ENCODE assay signal across 23 mouse cellular contexts in the genomic region with DNA sequence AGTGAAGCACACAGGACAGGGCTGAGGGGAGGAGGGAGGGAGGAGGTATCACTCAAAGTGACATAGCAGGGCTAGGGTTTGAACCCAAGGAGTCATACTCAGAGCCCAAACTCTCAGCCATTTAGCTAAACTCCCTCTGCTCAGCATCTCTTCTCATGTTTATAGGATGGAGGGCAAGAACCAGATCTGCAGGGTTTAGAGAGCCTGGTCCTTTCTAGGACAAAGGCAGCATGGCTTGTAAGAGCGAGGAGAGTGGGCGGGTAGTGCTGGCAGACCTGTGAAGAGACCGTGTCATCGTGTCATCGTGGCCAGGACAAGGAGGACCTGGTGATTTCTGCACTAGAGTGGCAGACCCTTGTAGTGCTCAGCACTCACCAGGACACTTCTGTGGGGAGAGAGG.
DNase-seq lines count a peak whose midpoint lies in the region; ATAC-seq and TF ChIP-seq lines count a peak whose summit lies in the region.
"Had no signal": no experiment of that assay in that cellular context is flagged by ENCODE, and none has a peak within 500 bp of the region (broad histone marks: within the 10 kb centered on the region; RNA-seq: fewer than 3 reads in every experiment).

No protein-coding gene starts in this region.

- intact Hi-C loops in heart, postnatal 14 days (cut with DNase I), result no loop called here

- no peaks in the 10 kb centered on the region for H3K36me3 ChIP-seq in heart, embryonic 15.5 days
- H3K36me3 ChIP-seq in heart, embryonic 10.5 days, result no peaks in the 10 kb centered on the region
- H3K36me3 ChIP-seq in heart, postnatal 0 days (replicated peaks; ENCODE audit: control insufficient read depth, insufficient read depth, low read length), result no peaks in the 10 kb centered on the region
- H3K36me3 ChIP-seq in small intestine, adult 2 months (ENCODE audit: control insufficient read depth, insufficient read depth, low read length), result peaks cover 4% of the 10 kb centered on the region
- H3K36me3 ChIP-seq: embryonic facial prominence, embryonic 13.5 days; embryonic facial prominence, embryonic 15.5 days; forebrain, embryonic 10.5 days; forebrain, embryonic 12.5 days had no signal

- 64% methylated on average over 5 of the region's 5 CpGs for WGBS in heart, embryonic 15.5 days
- 63% methylated on average over 5 of the region's 5 CpGs for WGBS in heart, embryonic 10.5 days
- 54% methylated on average over 5 of the region's 5 CpGs for WGBS in heart, postnatal 0 days
- 93% methylated on average over 5 of the region's 5 CpGs for WGBS in small intestine, adult 2 months

- no peak for DNase-seq in heart, embryonic 10.5 days (ENCODE audit: low spot score)
- peak; percentile 28 for DNase-seq in heart, postnatal 0 days (ENCODE audit: low spot score)
- no peak for DNase-seq in heart, postnatal 14 days
- peak; percentile 64 for DNase-seq in gonadal fat pad, adult 2 months (ENCODE audit: low read depth)
- DNase-seq in ovary, postnatal 10 days (ENCODE audit: low spot score), result no peak
- DNase-seq: adrenal gland, adult 2 months; adrenal gland, postnatal 10 days; adrenal gland, postnatal 25 days; cerebellum, adult 11 months; cerebellum, adult 18-20 months; cerebellum, adult 8-10 months; cerebellum, adult 9-11 months; cerebellum, postnatal 14 days; cerebellum, postnatal 36 days; embryo, embryonic 11 days had no signal

- H3K4me2 ChIP-seq in heart, embryonic 15.5 days, result no peak overlapping the region
- H3K4me2 ChIP-seq in heart, postnatal 0 days (ENCODE audit: low read depth, low read length), result no peak overlapping the region
- H3K4me2 ChIP-seq: embryonic facial prominence, embryonic 13.5 days; embryonic facial prominence, embryonic 15.5 days; forebrain, embryonic 12.5 days had no signal

- no peak overlapping the region for H3K4me3 ChIP-seq in heart, embryonic 15.5 days
- no peak overlapping the region for H3K4me3 ChIP-seq in heart, embryonic 10.5 days
- H3K4me3 ChIP-seq in heart, postnatal 0 days (ENCODE audit: low read depth, low read length), result no peak overlapping the region
- no peak overlapping the region for H3K4me3 ChIP-seq in small intestine, adult 2 months (ENCODE audit: low read depth, low read length)
- H3K4me3 ChIP-seq: embryonic facial prominence, embryonic 13.5 days; embryonic facial prominence, embryonic 15.5 days; erythroblast, embryonic 14.5 days; forebrain, embryonic 10.5 days; forebrain, embryonic 12.5 days had no signal

- no peaks in the 10 kb centered on the region for H3K9me3 ChIP-seq in heart, embryonic 15.5 days (replicated peaks)
- no peaks in the 10 kb centered on the region for H3K9me3 ChIP-seq in heart, embryonic 10.5 days
- no peaks in the 10 kb centered on the region for H3K9me3 ChIP-seq in heart, postnatal 0 days (replicated peaks; ENCODE audit: control insufficient read depth, low read length)
- H3K9me3 ChIP-seq: embryonic facial prominence, embryonic 13.5 days; embryonic facial prominence, embryonic 15.5 days; forebrain, embryonic 10.5 days; forebrain, embryonic 12.5 days had no signal

- TF ChIP-seq CTCF in heart, postnatal 0 days (IDR thresholded peaks at IDR 0.05; ENCODE audit: low read depth), result no peak
- TF ChIP-seq CTCF in small intestine, adult 2 months (IDR thresholded peaks at IDR 0.05; ENCODE audit: extremely low read depth, insufficient read length, insufficient replicate concordance, low read depth, low read length), result no peak

- no peak for TF ChIP-seq POLR2A in small intestine, adult 2 months (IDR thresholded peaks at IDR 0.05; ENCODE audit: low read depth, low read length)

- H3K9ac ChIP-seq in heart, embryonic 15.5 days, result no peak overlapping the region
- no peak overlapping the region for H3K9ac ChIP-seq in heart, postnatal 0 days (replicated peaks; ENCODE audit: low read depth, low read length)
- H3K9ac ChIP-seq: embryonic facial prominence, embryonic 13.5 days; embryonic facial prominence, embryonic 15.5 days; forebrain, embryonic 12.5 days had no signal

- no peak for TF ChIP-seq EP300 in heart, postnatal 0 days (IDR thresholded peaks at IDR 0.05; ENCODE audit: low read depth)

- no peak overlapping the region for H3K27ac ChIP-seq in heart, embryonic 15.5 days
- H3K27ac ChIP-seq in heart, embryonic 10.5 days, result no peak overlapping the region
- no peak overlapping the region for H3K27ac ChIP-seq in heart, postnatal 0 days (ENCODE audit: low read depth)
- H3K27ac ChIP-seq in small intestine, adult 2 months (ENCODE audit: insufficient read depth, low read depth, low read length), result peak overlapping the region; percentile 47
- H3K27ac ChIP-seq: embryonic facial prominence, embryonic 13.5 days; embryonic facial prominence, embryonic 15.5 days; forebrain, embryonic 10.5 days; forebrain, embryonic 12.5 days had no signal

- peak; percentile 35; the same call in 1 of the 2 replicates for ATAC-seq in heart, embryonic 15.5 days (replicated peaks; ENCODE audit: insufficient number of reproducible peaks, insufficient read depth, low FRiP score, low read depth)
- peak; percentile 55; the same call in 1 of the 2 replicates for ATAC-seq in heart, postnatal 0 days (ENCODE audit: insufficient read depth, low read depth)
- ATAC-seq: forebrain, embryonic 14.5 days had no signal

- no peaks in the 10 kb centered on the region for H3K27me3 ChIP-seq in heart, embryonic 15.5 days
- H3K27me3 ChIP-seq in heart, embryonic 10.5 days (ENCODE audit: insufficient read depth, poor library complexity, severe bottlenecking), result no peaks in the 10 kb centered on the region
- no peaks in the 10 kb centered on the region for H3K27me3 ChIP-seq in heart, postnatal 0 days (ENCODE audit: control insufficient read depth, insufficient read depth, low read length)
- H3K27me3 ChIP-seq in small intestine, adult 2 months (ENCODE audit: control insufficient read depth, insufficient read depth, low read length), result no peaks in the 10 kb centered on the region
- H3K27me3 ChIP-seq: embryonic facial prominence, embryonic 13.5 days; embryonic facial prominence, embryonic 15.5 days had no signal

- H3K4me1 ChIP-seq in heart, embryonic 15.5 days (replicated peaks), result peaks cover 22% of the 10 kb centered on the region
- H3K4me1 ChIP-seq in heart, embryonic 10.5 days, result peaks cover 30% of the 10 kb centered on the region
- peaks cover 21% of the 10 kb centered on the region for H3K4me1 ChIP-seq in heart, postnatal 0 days (ENCODE audit: control insufficient read depth, insufficient read depth)
- peaks cover 7% of the 10 kb centered on the region; the same call in 1 of the 2 replicates for H3K4me1 ChIP-seq in small intestine, adult 2 months (ENCODE audit: control insufficient read depth, insufficient read depth, insufficient read length, low read length)
- H3K4me1 ChIP-seq: embryonic facial prominence, embryonic 15.5 days had no signal

Comparison
In these comparisons a context has a peak if more than half of its experiments do, and no peak if none do; other contexts are left out.
1. DNase-seq: peak in heart, postnatal 0 days (single experiment) and gonadal fat pad, adult 2 months (single experiment); none in heart, embryonic 10.5 days (single experiment), heart, postnatal 14 days (0 of 2) and ovary, postnatal 10 days (single experiment).